Mouse (Mus musculus): Measurements from ENCODE around the gene Syne3. TPM values are rescaled to one million over a fixed set of nuclear protein-coding genes. Genes with fewer than 3 reads are reported as not detected.

Syne3 gene
- total and polyA plus RNA-seq, 3 experiments: 2.3 to 8.5 (median 7.0) TPM

- H3K27me3 ChIP-seq (ENCODE audit: control insufficient read depth, insufficient read depth, low read length): no peaks in the 10 kb centered on the region
- H3K36me3 ChIP-seq (ENCODE audit: control insufficient read depth, insufficient read depth, low read length): no peaks in the 10 kb centered on the region
- TF ChIP-seq EP300 (IDR thresholded peaks at IDR 0.05; ENCODE audit: insufficient read depth, low read depth, low read length) (no peak), POLR2A (IDR thresholded peaks at IDR 0.05; ENCODE audit: insufficient read depth, low read depth, low read length) (no peak), CTCF (IDR thresholded peaks at IDR 0.05) (no peak)
- WGBS: 25% methylated on average over 5 of the region's 5 CpGs
- H3K4me3 ChIP-seq: no peak overlapping the region
- no peak overlapping the region for H3K9ac ChIP-seq (ENCODE audit: low read depth, low read length)
- H3K27ac ChIP-seq: no peak overlapping the region
- intact Hi-C loops (cut with DNase I): no loop called here
- no peaks in the 10 kb centered on the region for H3K4me1 ChIP-seq (ENCODE audit: control insufficient read depth, insufficient read depth, low read length)
- no peak for DNase-seq
- no peaks in the 10 kb centered on the region for H3K79me2 ChIP-seq (replicated peaks; ENCODE audit: control insufficient read depth, insufficient read depth, low read length)
These were observed 105.5 kb downstream of the Syne3 start for GRCm38 (mm10) chr12:104904138-104904537.

- WGBS: 74% methylated on average over 13 of the region's 13 CpGs
- intact Hi-C loops (cut with DNase I): no loop called here
- TF ChIP-seq EP300 (IDR thresholded peaks at IDR 0.05; ENCODE audit: insufficient read depth, low read depth, low read length) (no peak), CTCF (IDR thresholded peaks at IDR 0.05) (no peak), POLR2A (IDR thresholded peaks at IDR 0.05; ENCODE audit: insufficient read depth, low read depth, low read length) (no peak)
These were observed 107.1 kb downstream of the Syne3 start for GRCm38 (mm10) chr12:104902392-104903053.

GRCm38 (mm10) chr12:104901320-104901719, 108.3 kb downstream of the Syne3 start:
- intact Hi-C loops (cut with DNase I): no loop called here
- 65% methylated on average over 8 of the region's 8 CpGs for WGBS
- no peak for TF ChIP-seq CTCF (IDR thresholded peaks at IDR 0.05)
- TF ChIP-seq EP300 (IDR thresholded peaks at IDR 0.05; ENCODE audit: insufficient read depth, low read depth, low read length): no peak
- TF ChIP-seq POLR2A (IDR thresholded peaks at IDR 0.05; ENCODE audit: insufficient read depth, low read depth, low read length): no peak
- Histone ChIP-seq H3K9ac (ENCODE audit: low read depth, low read length) (no peak overlapping the region), H3K4me1 (ENCODE audit: control insufficient read depth, insufficient read depth, low read length) (no peaks in the 10 kb centered on the region), H3K4me3 (no peak overlapping the region), H3K36me3 (ENCODE audit: control insufficient read depth, insufficient read depth, low read length) (no peaks in the 10 kb centered on the region), H3K79me2 (replicated peaks; ENCODE audit: control insufficient read depth, insufficient read depth, low read length) (no peaks in the 10 kb centered on the region), H3K27me3 (ENCODE audit: control insufficient read depth, insufficient read depth, low read length) (no peaks in the 10 kb centered on the region), H3K27ac (no peak overlapping the region)
- DNase-seq: no peak

More at GRCm38 (mm10) chr12:104902392-104903053, 107.1 kb downstream of the Syne3 start:
- Histone ChIP-seq H3K27me3 (ENCODE audit: control insufficient read depth, insufficient read depth, low read length) (no peaks in the 10 kb centered on the region), H3K79me2 (replicated peaks; ENCODE audit: control insufficient read depth, insufficient read depth, low read length) (no peaks in the 10 kb centered on the region), H3K4me1 (ENCODE audit: control insufficient read depth, insufficient read depth, low read length) (no peaks in the 10 kb centered on the region), H3K9ac (ENCODE audit: low read depth, low read length) (no peak overlapping the region), H3K36me3 (ENCODE audit: control insufficient read depth, insufficient read depth, low read length) (no peaks in the 10 kb centered on the region), H3K27ac (no peak overlapping the region), H3K4me3 (no peak overlapping the region)
- DNase-seq: no peak

GRCm38 (mm10) chr12:104899835-104900234, 109.8 kb downstream of the Syne3 start:
- Histone ChIP-seq H3K4me1 (ENCODE audit: control insufficient read depth, insufficient read depth, low read length) (no peaks in the 10 kb centered on the region), H3K36me3 (ENCODE audit: control insufficient read depth, insufficient read depth, low read length) (no peaks in the 10 kb centered on the region), H3K9ac (ENCODE audit: low read depth, low read length) (no peak overlapping the region), H3K27me3 (ENCODE audit: control insufficient read depth, insufficient read depth, low read length) (no peaks in the 10 kb centered on the region), H3K27ac (no peak overlapping the region), H3K79me2 (replicated peaks; ENCODE audit: control insufficient read depth, insufficient read depth, low read length) (no peaks in the 10 kb centered on the region), H3K4me3 (no peak overlapping the region)
- peak in 1 of 2 experiments; percentile 26 for DNase-seq
- no peak for TF ChIP-seq CTCF (IDR thresholded peaks at IDR 0.05)
- no peak for TF ChIP-seq EP300 (IDR thresholded peaks at IDR 0.05; ENCODE audit: insufficient read depth, low read depth, low read length)
- no peak for TF ChIP-seq POLR2A (IDR thresholded peaks at IDR 0.05; ENCODE audit: insufficient read depth, low read depth, low read length)
- intact Hi-C loops (cut with DNase I): loop anchor here (5.0 kb wide), 1 partner anchor 53 kb away; no protein-coding TSS in a partner anchor
- 50% methylated on average over 3 of the region's 3 CpGs for WGBS

- H3K9ac ChIP-seq (ENCODE audit: low read depth, low read length): no peak overlapping the region
- no peak for DNase-seq
- H3K4me1 ChIP-seq (ENCODE audit: control insufficient read depth, insufficient read depth, low read length): no peaks in the 10 kb centered on the region
- H3K36me3 ChIP-seq (ENCODE audit: control insufficient read depth, insufficient read depth, low read length): no peaks in the 10 kb centered on the region
- intact Hi-C loops (cut with DNase I): loop anchor here (5.0 kb wide), 1 partner anchor 52 kb away; no protein-coding TSS in a partner anchor
- no peak overlapping the region for H3K27ac ChIP-seq
- no peak for TF ChIP-seq POLR2A (IDR thresholded peaks at IDR 0.05; ENCODE audit: insufficient read depth, low read depth, low read length)
- no peak for TF ChIP-seq EP300 (IDR thresholded peaks at IDR 0.05; ENCODE audit: insufficient read depth, low read depth, low read length)
- no peak overlapping the region for H3K4me3 ChIP-seq
- H3K27me3 ChIP-seq (ENCODE audit: control insufficient read depth, insufficient read depth, low read length): no peaks in the 10 kb centered on the region
- WGBS: 50% methylated on average over 11 of the region's 11 CpGs
- no peaks in the 10 kb centered on the region for H3K79me2 ChIP-seq (replicated peaks; ENCODE audit: control insufficient read depth, insufficient read depth, low read length)
These were observed 110.4 kb downstream of the Syne3 start for GRCm38 (mm10) chr12:104899161-104899560.

- intact Hi-C loops (cut with DNase I): loop anchor here (5.0 kb wide), 1 partner anchor 51 kb away; no protein-coding TSS in a partner anchor
- WGBS: 70% methylated on average over 9 of the region's 9 CpGs
- no peaks in the 10 kb centered on the region for H3K79me2 ChIP-seq (replicated peaks; ENCODE audit: control insufficient read depth, insufficient read depth, low read length)
- no peak overlapping the region for H3K9ac ChIP-seq (ENCODE audit: low read depth, low read length)
- H3K27me3 ChIP-seq (ENCODE audit: control insufficient read depth, insufficient read depth, low read length): no peaks in the 10 kb centered on the region
- no peak for TF ChIP-seq EP300 (IDR thresholded peaks at IDR 0.05; ENCODE audit: insufficient read depth, low read depth, low read length)
- TF ChIP-seq CTCF (IDR thresholded peaks at IDR 0.05): peak; percentile 55
- no peak for TF ChIP-seq POLR2A (IDR thresholded peaks at IDR 0.05; ENCODE audit: insufficient read depth, low read depth, low read length)
- no peak overlapping the region for H3K4me3 ChIP-seq
- H3K4me1 ChIP-seq (ENCODE audit: control insufficient read depth, insufficient read depth, low read length): no peaks in the 10 kb centered on the region
- H3K27ac ChIP-seq: no peak overlapping the region
- H3K36me3 ChIP-seq (ENCODE audit: control insufficient read depth, insufficient read depth, low read length): no peaks in the 10 kb centered on the region
- DNase-seq: peak in 1 of 2 experiments; percentile 28
These were observed 110.9 kb downstream of the Syne3 start for GRCm38 (mm10) chr12:104898718-104899117.
